Mouse (Mus musculus) liver, embryonic 16.5 days (tissue): ENCODE data around the gene Tyro3. TPM values are rescaled to one million over a fixed set of nuclear protein-coding genes. Genes with fewer than 3 reads are reported as not detected.

Source experiments
- ATAC-seq: fragments of 200-750 bp; cut with Nextera tagmentation; 2 replicates; pipeline ENCODE4 v1.8.0; 2017; ENCODE audit warnings: low read depth, mild to moderate bottlenecking, moderate number of reproducible peaks, moderate library complexity
- H3K27ac ChIP-seq: fragments of 300-500 bp; sonication (generic); 2 replicates; pipeline ENCODE4 v1.5.1; 2014; ENCODE audit warnings: mild to moderate bottlenecking, low read length
- H3K27me3 ChIP-seq: fragments of 300-500 bp; sonication (generic); 2 replicates; pipeline ENCODE4 v1.6.1; 2014; ENCODE audit warnings: low read depth, low read length, mixed read lengths; ENCODE audit not compliant: control insufficient read depth, insufficient read depth
- H3K36me3 ChIP-seq: fragments of 300-500 bp; sonication (generic); 2 replicates; pipeline ENCODE4 v1.6.1; 2014; ENCODE audit warnings: mild to moderate bottlenecking; ENCODE audit not compliant: control insufficient read depth, insufficient read depth
- H3K4me1 ChIP-seq: fragments of 300-500 bp; sonication (generic); 2 replicates; pipeline ENCODE4 v1.6.1; 2014; ENCODE audit warnings: low read depth, low read length, mixed read lengths; ENCODE audit not compliant: control insufficient read depth
- H3K4me2 ChIP-seq: fragments of 300-500 bp; sonication (generic); 2 replicates; pipeline ENCODE4 v1.6.1; 2014; ENCODE audit warnings: low read depth, low read length, mixed read lengths
- H3K4me3 ChIP-seq: fragments of 300-500 bp; sonication (generic); 2 replicates; pipeline ENCODE4 v1.5.1; 2014; ENCODE audit warnings: low read depth, mild to moderate bottlenecking, low read length
- H3K9ac ChIP-seq: fragments of 300-500 bp; sonication (generic); 2 replicates; pipeline ENCODE4 v1.6.1; 2014; ENCODE audit warnings: low read depth, low read length
- H3K9me3 ChIP-seq: fragments of 300-500 bp; sonication (generic); replicated peaks from 2 replicates; pipeline ENCODE4 v1.6.1; 2016; ENCODE audit warnings: low read length; ENCODE audit not compliant: control insufficient read depth
- WGBS: fragments of 180-500 bp; shearing (Covaris S2); extraction: QIAGEN DNeasy Blood & Tissue Kit; methylation state at CpG from one replicate; pipeline ENCODE4 v1.1.7; 2014; ENCODE audit not compliant: insufficient replicate concordance; 5-methylcytosine and 5-hydroxymethylcytosine counted together
- polyA plus RNA-seq: library from polyadenylated mRNA; unstranded; fragments of >200 nt; fragmentation: Nextera tagmentation; extraction: Ambion mirVana; gene quantifications from 2 replicates; pipeline ENCODE4 v1.2.1, GENCODE M21; 2015

Gene Tyro3
- polyA plus RNA-seq, 1 experiment from 2014 or later = 1.1 TPM

GRCm38 (mm10) chr2:119864484-119864883, 67.0 kb downstream of the Tyro3 start:
- no peaks in the 10 kb centered on the region for H3K4me1 ChIP-seq
- ATAC-seq = no peak

More at GRCm38 (mm10) chr2:119864484-119864883, 67.0 kb downstream of the Tyro3 start:
- Histone ChIP-seq H3K36me3 (no peaks in the 10 kb centered on the region), H3K4me3 (no peak overlapping the region), H3K4me2 (no peak overlapping the region), H3K9ac (no peak overlapping the region), H3K9me3 (no peaks in the 10 kb centered on the region), H3K27ac (no peak overlapping the region), H3K27me3 (no peaks in the 10 kb centered on the region)
- 42% methylated on average over 4 of the region's 4 CpGs for WGBS

Other genes starting within 250 kb of the Tyro3 start
- gene Nusap1, start 179.4 kb upstream of the Tyro3 start, polyA plus RNA-seq = 101 and 110 TPM in 2 replicates
- 36.1 and 41.4 TPM in 2 replicates for gene Oip5, start 179.3 kb upstream of the Tyro3 start, polyA plus RNA-seq
- 28.2 and 29.5 TPM in 2 replicates for gene Ndufaf1, start 134.9 kb upstream of the Tyro3 start, polyA plus RNA-seq
- 10.6 and 13.2 TPM in 2 replicates for gene Rtf1, start 122.7 kb upstream of the Tyro3 start, polyA plus RNA-seq
- gene Itpka, start 55.4 kb upstream of the Tyro3 start, polyA plus RNA-seq = 2.8 and 3.4 TPM in 2 replicates
- 0.05 and 0.06 TPM in 2 replicates for gene Ltk, start 37.3 kb upstream of the Tyro3 start, polyA plus RNA-seq
- 7.4 and 9.1 TPM in 2 replicates for gene Rpap1, start 10.2 kb upstream of the Tyro3 start, polyA plus RNA-seq
- 6.1 TPM in 2 replicates for gene Mga, start 99.5 kb downstream of the Tyro3 start, polyA plus RNA-seq
- gene Mapkbp1, start 175.0 kb downstream of the Tyro3 start, polyA plus RNA-seq = 0.19 and 0.25 TPM in 2 replicates
- 3.9 and 4.0 TPM in 2 replicates for gene Jmjd7, start 229.8 kb downstream of the Tyro3 start, polyA plus RNA-seq
- gene Gm28042, start 229.8 kb downstream of the Tyro3 start, polyA plus RNA-seq = 0.56 and 1.1 TPM in 2 replicates
- 0.13 and 0.36 TPM in 2 replicates for gene Pla2g4b, start 235.7 kb downstream of the Tyro3 start, polyA plus RNA-seq